Mouse (Mus musculus) Patski (cell line): ENCODE data around the gene Ppp1r2. TPM values are rescaled to one million over a fixed set of nuclear protein-coding genes. Genes with fewer than 3 reads are reported as not detected.
"Not testable (repeated sequence)": the region's sequence is repeated elsewhere in the genome, so short reads cannot be mapped to it uniquely, and the experiment has no call there.

Experiments used
- ATAC-seq: fragments of 100-300 bp; one replicate; pipeline ENCODE4 v1.8.0; 2021
- CTCF ChIA-PET: fragments of 350-600 bp; sonication (Branson Sonifier 250); formaldehyde crosslinking; loops from one replicate; lab custom pipeline; 2022; ENCODE audit warnings: inconsistent platforms; lab: Charles Lee
- POLR2A ChIA-PET: fragments of 350-600 bp; sonication (Branson Sonifier 250); formaldehyde crosslinking; loops from one replicate; lab custom pipeline; 2022; ENCODE audit warnings: antibody characterized with exemption, inconsistent platforms; lab: Charles Lee
- DNase-seq: peaks from one replicate; pipeline ENCODE4 v3.0.0-alpha.2; 2011; ENCODE audit warnings: low read depth, low spot score
- H3K27me3 ChIP-seq: fragments of 371-371 bp; one replicate; pipeline ENCODE4 v1.5.1; 2021
- CTCF ChIP-seq: fragments of 100-300 bp; IDR thresholded peaks from one replicate; pipeline ENCODE4 v1.5.1; 2021
- in situ Hi-C: fragments of 300-500 bp; cut with MboI; formaldehyde crosslinking; loops from 3 replicates; pipeline ENCODE4 v1.11.1; 2018; ENCODE audit warnings: low pct_unique_long_range_greater_than_20kb, mixed read lengths
- polyA plus RNA-seq: library from polyadenylated mRNA; unstranded; gene quantifications from one replicate; pipeline ENCODE4 v1.2.3, GENCODE M21; 2021

Gene Ppp1r2
- polyA plus RNA-seq: 55.2 TPM

DNA sequence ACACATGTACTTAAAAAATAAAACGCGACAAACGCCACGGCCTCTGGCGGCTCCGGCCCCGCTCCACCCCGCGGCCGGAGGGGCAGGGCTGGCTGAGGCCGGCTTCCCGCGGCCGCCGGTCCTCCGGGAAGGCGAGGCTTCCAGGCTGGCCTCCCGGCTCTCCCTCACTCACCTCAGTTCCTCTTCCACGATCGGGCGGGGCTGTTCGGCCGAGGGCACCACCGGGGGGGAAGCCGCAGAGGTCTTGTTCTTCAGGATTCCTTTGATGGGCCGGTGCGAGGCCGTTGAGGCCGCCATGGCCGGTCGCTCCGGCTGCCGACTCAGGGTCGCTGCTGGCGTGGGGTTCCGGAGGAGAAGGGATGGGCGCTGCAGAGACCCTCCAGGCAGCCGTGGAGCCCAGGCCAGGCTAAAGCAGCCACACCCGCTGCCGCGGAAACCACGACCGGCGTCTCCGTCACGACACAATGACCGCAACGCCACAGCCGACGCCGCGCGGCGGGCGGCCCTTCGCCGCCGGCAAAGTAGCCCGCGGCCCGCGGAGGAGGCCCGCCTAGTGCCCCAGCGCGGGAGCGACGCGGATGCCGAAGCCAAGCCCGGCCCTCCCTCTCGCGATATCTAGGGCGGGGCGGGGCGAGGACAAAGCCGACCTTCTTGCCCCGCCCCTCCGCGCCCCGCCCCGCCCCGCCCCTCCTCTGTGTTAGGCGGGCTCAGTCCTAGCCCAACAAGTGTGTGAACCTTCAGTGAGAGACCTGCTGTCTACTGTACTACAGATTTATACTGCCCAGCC is at the start of gene Ppp1r2:
Ppp1r2 (minus strand) TSS at position 604 of the 787 bp plus-strand sequence.
- ChIA-PET CTCF (no interaction called here), POLR2A (interaction anchor here (0.6 to 0.7 kb wide), 2 partner anchors 8 to 196 kb away, joined by 3 read pairs; no protein-coding TSS in a partner anchor)
- TF ChIP-seq CTCF: no peak
- no peaks in the 10 kb centered on the region for H3K27me3 ChIP-seq
- in situ Hi-C loops: no loop called here
- ATAC-seq: peak; percentile 86
- peak; percentile 7 for DNase-seq

DNA sequence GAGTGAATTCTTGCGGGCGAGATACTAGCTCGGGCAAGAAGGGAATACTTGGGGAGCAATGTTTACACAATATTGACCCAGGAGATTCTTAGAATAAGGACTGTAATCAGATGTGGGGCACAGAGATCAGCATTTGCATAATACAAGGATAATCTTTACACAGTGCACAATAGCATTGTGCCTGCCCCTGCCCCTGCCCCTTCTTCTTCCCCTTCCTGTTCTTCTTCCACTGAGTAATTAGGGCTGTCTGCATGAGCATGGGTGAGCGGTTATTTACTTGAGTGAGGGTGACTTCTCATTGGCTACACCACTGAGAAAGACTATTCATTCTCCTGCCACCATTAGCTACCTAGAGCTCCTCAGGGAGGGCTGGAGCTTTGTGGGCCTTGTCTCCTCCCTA is 46.4 kb upstream of the Ppp1r2 start:
- ChIA-PET POLR2A (no interaction called here), CTCF (no interaction called here)
- no peak for TF ChIP-seq CTCF
- H3K27me3 ChIP-seq: no peaks in the 10 kb centered on the region
- DNase-seq: no peak
- in situ Hi-C loops: no loop called here
- ATAC-seq: no peak

GRCm38 (mm10) chr16:31320954-31321353 is 45.9 kb upstream of the Ppp1r2 start:
- no peak for DNase-seq
- H3K27me3 ChIP-seq: no peaks in the 10 kb centered on the region
- ChIA-PET POLR2A (no interaction called here), CTCF (no interaction called here)
- in situ Hi-C loops: no loop called here
- TF ChIP-seq CTCF: no peak
- no peak for ATAC-seq

- H3K27me3 ChIP-seq, ATAC-seq, in situ Hi-C loops, POLR2A ChIA-PET, DNase-seq: not testable (repeated sequence)
- CTCF ChIA-PET: interaction anchor here (1.0 kb wide), 1 partner anchor 20 kb away, joined by 3 read pairs; no protein-coding TSS in a partner anchor
Observed at GRCm38 (mm10) chr16:31319723-31320122, 44.6 kb upstream of the Ppp1r2 start.

- H3K27me3 ChIP-seq: no peaks in the 10 kb centered on the region
- ChIA-PET POLR2A (no interaction called here), CTCF (interaction anchor here (1.0 to 1.5 kb wide), 3 partner anchors 11 to 20 kb away, joined by 3 to 5 read pairs (median 3); no protein-coding TSS in a partner anchor)
- in situ Hi-C loops: no loop called here
- TF ChIP-seq CTCF: no peak
- no peak for ATAC-seq
- no peak for DNase-seq
Observed at GRCm38 (mm10) chr16:31319316-31319715, 44.2 kb upstream of the Ppp1r2 start.

DNA sequence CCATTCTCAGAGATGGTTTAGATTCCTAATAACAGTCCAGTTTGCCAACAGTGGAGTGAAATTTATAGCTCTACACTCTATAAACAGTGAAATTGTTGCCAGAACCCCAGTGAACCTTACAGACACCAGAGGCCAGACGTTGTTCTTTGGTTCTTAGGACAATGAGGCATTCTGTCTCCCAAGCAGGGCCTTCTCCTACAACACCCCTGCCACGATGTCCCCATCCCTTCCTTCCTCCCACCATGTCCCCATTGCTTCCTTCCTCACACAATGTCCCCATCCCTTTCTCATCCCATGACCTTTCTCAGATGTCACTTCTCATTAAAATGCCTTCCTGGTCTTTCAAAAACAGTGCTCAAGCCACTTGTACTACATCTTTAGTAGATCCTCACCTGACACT is 43.3 kb upstream of the Ppp1r2 start:
- DNase-seq: no peak
- ChIA-PET POLR2A (no interaction called here), CTCF (interaction anchor here (1.2 to 1.5 kb wide), 2 partner anchors 12 to 19 kb away, joined by 3 to 5 read pairs; no protein-coding TSS in a partner anchor)
- H3K27me3 ChIP-seq: no peaks in the 10 kb centered on the region
- in situ Hi-C loops: no loop called here
- TF ChIP-seq CTCF: no peak
- no peak for ATAC-seq

DNA sequence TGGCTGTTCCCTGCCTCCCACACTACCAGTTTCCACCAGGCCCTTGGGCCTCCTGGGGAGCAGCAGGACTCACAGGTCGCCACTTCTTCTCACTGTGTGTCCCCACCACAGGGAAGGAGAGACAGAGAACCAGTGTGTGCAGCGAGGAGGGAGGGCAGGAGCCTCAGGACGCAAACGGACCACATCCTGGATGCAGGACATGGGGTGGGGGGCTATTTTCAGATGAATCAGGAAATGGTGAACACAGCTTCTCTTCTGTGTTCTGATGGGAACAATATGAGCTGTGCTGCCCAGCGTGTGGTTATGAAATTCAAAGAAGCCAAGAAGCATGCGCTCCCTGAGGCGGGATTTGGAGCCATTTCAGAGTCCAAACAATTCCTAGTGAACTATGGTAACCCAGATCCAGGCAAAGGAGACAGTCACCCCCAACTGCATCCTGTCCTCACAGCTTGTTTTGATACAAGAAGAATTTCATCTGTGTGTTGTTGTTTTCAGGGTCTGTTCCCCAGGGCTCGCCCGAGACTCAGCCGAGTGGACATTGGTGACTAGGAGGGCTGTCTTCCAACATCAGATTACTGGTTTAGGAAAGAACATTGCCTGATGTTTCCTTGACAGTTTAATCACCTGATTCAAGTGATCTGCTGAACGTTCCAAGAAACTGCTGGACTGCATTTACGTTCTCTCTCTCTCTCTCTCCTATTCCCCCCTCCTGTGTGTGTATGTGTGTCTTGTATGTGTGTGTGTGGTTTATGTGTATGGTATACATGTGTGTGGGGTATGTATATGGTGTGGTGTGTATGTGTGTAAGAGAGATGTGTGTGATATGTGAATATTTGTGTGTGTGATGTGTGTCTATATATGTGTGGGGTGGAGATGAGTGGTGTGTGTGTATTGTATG is 41.4 kb upstream of the Ppp1r2 start:
- DNase-seq, H3K27me3 ChIP-seq, POLR2A ChIA-PET, CTCF ChIA-PET, ATAC-seq, in situ Hi-C loops: not testable (repeated sequence)

DNA sequence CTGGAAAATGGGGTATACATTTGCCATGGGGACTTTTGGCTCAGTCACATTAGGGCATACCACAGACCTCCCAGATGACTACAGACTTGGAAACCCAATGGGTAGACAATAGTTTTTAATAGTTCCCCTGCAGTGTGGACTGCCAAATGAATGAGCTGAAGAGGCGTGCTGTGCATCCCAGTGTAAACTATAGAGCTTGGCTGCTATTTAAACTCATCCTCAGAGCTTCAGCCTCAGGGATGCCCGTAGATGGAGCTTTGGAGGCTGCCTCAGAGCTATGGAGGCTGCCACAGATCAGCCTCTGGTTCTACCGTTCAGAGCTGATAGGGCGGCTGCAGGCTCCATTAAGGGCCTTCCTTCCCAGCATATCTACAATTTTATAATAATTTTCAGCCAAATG is 40.2 kb upstream of the Ppp1r2 start:
- in situ Hi-C loops: no loop called here
- no peak for TF ChIP-seq CTCF
- H3K27me3 ChIP-seq: no peaks in the 10 kb centered on the region
- ChIA-PET CTCF (no interaction called here), POLR2A (interaction anchor here (0.6 kb wide), 1 partner anchor 503 kb away, joined by 3 read pairs; no protein-coding TSS in a partner anchor)
- DNase-seq (no peak), ATAC-seq (no peak)

GRCm38 (mm10) chr16:31314497-31315233 is 39.6 kb upstream of the Ppp1r2 start, which contains the start of gene Apod:
Gene Apod (minus strand): TSS chr16:31314808.
- H3K27me3 ChIP-seq: no peaks in the 10 kb centered on the region
- POLR2A ChIA-PET: interaction anchor here (0.5 to 0.7 kb wide), 2 partner anchors 12 to 58 kb away, joined by 4 read pairs; no protein-coding TSS in a partner anchor
- DNase-seq (no peak), ATAC-seq (no peak)
- in situ Hi-C loops: no loop called here
- CTCF ChIA-PET: no interaction called here
- no peak for TF ChIP-seq CTCF

DNA sequence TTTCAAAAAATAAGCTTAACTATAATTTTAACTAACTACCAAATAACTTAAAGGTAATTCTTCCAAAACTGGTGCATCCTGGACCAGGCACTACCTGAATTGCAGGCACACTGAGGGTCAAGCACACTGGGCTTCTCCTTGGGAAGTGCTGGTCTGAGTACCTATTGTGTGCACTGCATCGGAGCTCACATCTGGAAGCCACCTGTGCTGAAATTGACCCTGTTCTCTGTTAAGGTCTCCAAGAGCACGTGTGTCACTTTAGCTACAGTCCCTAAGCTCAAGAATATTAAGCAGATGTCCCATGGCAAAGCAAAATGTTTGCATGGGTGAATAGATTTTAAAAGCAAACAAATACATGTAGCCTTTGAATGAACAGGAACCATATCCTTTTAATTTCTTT is 38.5 kb upstream of the Ppp1r2 start:
- no peak for ATAC-seq
- no peaks in the 10 kb centered on the region for H3K27me3 ChIP-seq
- in situ Hi-C loops: no loop called here
- ChIA-PET CTCF (no interaction called here), POLR2A (no interaction called here)
- TF ChIP-seq CTCF: no peak
- DNase-seq: no peak
